Mouse (Mus musculus): ENCODE measurements at regions not wholly inside any gene's neighbourhood (a gene's known extent, or its start where the extent isn't known, plus 50 kb on each side); places are given as distances from the start of the nearest gene placed in this dataset.

GRCm38 (mm10) chr9:113488651-113489050 is 219.4 kb downstream of the Pdcd6ip start:
- Histone ChIP-seq H3K4me1 (ENCODE audit: control insufficient read depth, insufficient read depth, low read length) (no peaks in the 10 kb centered on the region), H3K4me3 (replicated peaks; ENCODE audit: insufficient read depth, low read depth, low read length) (no peak overlapping the region), H3K27me3 (ENCODE audit: control insufficient read depth, insufficient read depth, low read length) (no peaks in the 10 kb centered on the region), H3K27ac (ENCODE audit: insufficient read depth, low read length) (no peak overlapping the region)
- no peak for DNase-seq
- TF ChIP-seq POLR2A (IDR thresholded peaks at IDR 0.05; ENCODE audit: borderline replicate concordance, insufficient read depth, low read length) = no peak
- TF ChIP-seq CTCF (IDR thresholded peaks at IDR 0.05; ENCODE audit: borderline replicate concordance, insufficient read depth, low read depth, low read length) = no peak
- 53% methylated on average over 6 of the region's 6 CpGs for WGBS

GRCm38 (mm10) chr9:113486494-113487081 is 221.5 kb downstream of the Pdcd6ip start:
- no peak overlapping the region for H3K4me3 ChIP-seq (replicated peaks; ENCODE audit: insufficient read depth, low read depth, low read length)
- no peak overlapping the region for H3K27ac ChIP-seq (ENCODE audit: insufficient read depth, low read length)
- no peak for DNase-seq
- H3K27me3 ChIP-seq (ENCODE audit: control insufficient read depth, insufficient read depth, low read length) = no peaks in the 10 kb centered on the region
- 47% methylated on average over 6 of the region's 6 CpGs for WGBS
- TF ChIP-seq CTCF (IDR thresholded peaks at IDR 0.05; ENCODE audit: borderline replicate concordance, insufficient read depth, low read depth, low read length) = no peak
- TF ChIP-seq POLR2A (IDR thresholded peaks at IDR 0.05; ENCODE audit: borderline replicate concordance, insufficient read depth, low read length) = no peak
- H3K4me1 ChIP-seq (ENCODE audit: control insufficient read depth, insufficient read depth, low read length) = no peaks in the 10 kb centered on the region

- Histone ChIP-seq H3K4me1 (ENCODE audit: control insufficient read depth, insufficient read depth, low read length) (no peaks in the 10 kb centered on the region; the same call in 1 of the 2 replicates), H3K4me3 (replicated peaks; ENCODE audit: insufficient read depth, low read depth, low read length) (no peak overlapping the region), H3K27ac (ENCODE audit: insufficient read depth, low read length) (no peak overlapping the region), H3K27me3 (ENCODE audit: control insufficient read depth, insufficient read depth, low read length) (no peaks in the 10 kb centered on the region)
- 94% methylated on average over 3 of the region's 3 CpGs for WGBS
- TF ChIP-seq POLR2A (IDR thresholded peaks at IDR 0.05; ENCODE audit: borderline replicate concordance, insufficient read depth, low read length) (no peak), CTCF (IDR thresholded peaks at IDR 0.05; ENCODE audit: borderline replicate concordance, insufficient read depth, low read depth, low read length) (no peak)
- no peak for DNase-seq
These were observed 228.2 kb downstream of the Pdcd6ip start for GRCm38 (mm10) chr9:113479897-113480296.

GRCm38 (mm10) chr9:113478761-113479265 is 229.2 kb downstream of the Pdcd6ip start:
- WGBS = 56% methylated on average over 1 of the region's 1 CpGs
- H3K27me3 ChIP-seq (ENCODE audit: control insufficient read depth, insufficient read depth, low read length) = no peaks in the 10 kb centered on the region
- TF ChIP-seq POLR2A (IDR thresholded peaks at IDR 0.05; ENCODE audit: borderline replicate concordance, insufficient read depth, low read length) (no peak), CTCF (IDR thresholded peaks at IDR 0.05; ENCODE audit: borderline replicate concordance, insufficient read depth, low read depth, low read length) (no peak)
- H3K4me3 ChIP-seq (replicated peaks; ENCODE audit: insufficient read depth, low read depth, low read length) = no peak overlapping the region
- peak in 1 of 2 experiments; percentile 53 for DNase-seq
- H3K27ac ChIP-seq (ENCODE audit: insufficient read depth, low read length) = no peak overlapping the region; the same call in 1 of the 2 replicates
- no peaks in the 10 kb centered on the region; the same call in 1 of the 2 replicates for H3K4me1 ChIP-seq (ENCODE audit: control insufficient read depth, insufficient read depth, low read length)

GRCm38 (mm10) chr9:113471781-113472180 is 236.3 kb downstream of the Pdcd6ip start:
- DNase-seq = no peak
- Histone ChIP-seq H3K4me3 (replicated peaks; ENCODE audit: insufficient read depth, low read depth, low read length) (no peak overlapping the region), H3K27me3 (ENCODE audit: control insufficient read depth, insufficient read depth, low read length) (no peaks in the 10 kb centered on the region; the same call in 1 of the 2 replicates), H3K27ac (ENCODE audit: insufficient read depth, low read length) (no peak overlapping the region), H3K4me1 (ENCODE audit: control insufficient read depth, insufficient read depth, low read length) (no peaks in the 10 kb centered on the region)
- 85% methylated on average over 6 of the region's 6 CpGs for WGBS
- TF ChIP-seq POLR2A (IDR thresholded peaks at IDR 0.05; ENCODE audit: borderline replicate concordance, insufficient read depth, low read length) = no peak
- TF ChIP-seq CTCF (IDR thresholded peaks at IDR 0.05; ENCODE audit: borderline replicate concordance, insufficient read depth, low read depth, low read length) = no peak

GRCm38 (mm10) chr9:113462888-113463287 is 245.2 kb downstream of the Pdcd6ip start:
- Histone ChIP-seq H3K4me3 (replicated peaks; ENCODE audit: insufficient read depth, low read depth, low read length) (no peak overlapping the region), H3K27ac (ENCODE audit: insufficient read depth, low read length) (no peak overlapping the region), H3K27me3 (ENCODE audit: control insufficient read depth, insufficient read depth, low read length) (no peaks in the 10 kb centered on the region), H3K4me1 (ENCODE audit: control insufficient read depth, insufficient read depth, low read length) (no peaks in the 10 kb centered on the region)
- TF ChIP-seq CTCF (IDR thresholded peaks at IDR 0.05; ENCODE audit: borderline replicate concordance, insufficient read depth, low read depth, low read length) (no peak), POLR2A (IDR thresholded peaks at IDR 0.05; ENCODE audit: borderline replicate concordance, insufficient read depth, low read length) (no peak)
- 42% methylated on average over 2 of the region's 2 CpGs for WGBS
- no peak for DNase-seq

- Histone ChIP-seq H3K4me1 (ENCODE audit: control insufficient read depth, insufficient read depth, low read length) (no peaks in the 10 kb centered on the region), H3K27ac (ENCODE audit: insufficient read depth, low read length) (no peak overlapping the region), H3K4me3 (replicated peaks; ENCODE audit: insufficient read depth, low read depth, low read length) (no peak overlapping the region), H3K27me3 (ENCODE audit: control insufficient read depth, insufficient read depth, low read length) (no peaks in the 10 kb centered on the region)
- TF ChIP-seq POLR2A (IDR thresholded peaks at IDR 0.05; ENCODE audit: borderline replicate concordance, insufficient read depth, low read length) (no peak), CTCF (IDR thresholded peaks at IDR 0.05; ENCODE audit: borderline replicate concordance, insufficient read depth, low read depth, low read length) (no peak)
- WGBS = 87% methylated on average over 1 of the region's 1 CpGs
- no peak for DNase-seq
These were observed 245.7 kb downstream of the Pdcd6ip start for GRCm38 (mm10) chr9:113462267-113462887.

GRCm38 (mm10) chr9:113459885-113460284 is 248.2 kb downstream of the Pdcd6ip start:
- TF ChIP-seq CTCF (IDR thresholded peaks at IDR 0.05; ENCODE audit: borderline replicate concordance, insufficient read depth, low read depth, low read length) = no peak
- no peak for TF ChIP-seq POLR2A (IDR thresholded peaks at IDR 0.05; ENCODE audit: borderline replicate concordance, insufficient read depth, low read length)
- no peak for DNase-seq
- WGBS = 85% methylated on average over 5 of the region's 5 CpGs
- H3K27ac ChIP-seq (ENCODE audit: insufficient read depth, low read length) = no peak overlapping the region
- no peak overlapping the region for H3K4me3 ChIP-seq (replicated peaks; ENCODE audit: insufficient read depth, low read depth, low read length)
- no peaks in the 10 kb centered on the region for H3K4me1 ChIP-seq (ENCODE audit: control insufficient read depth, insufficient read depth, low read length)
- no peaks in the 10 kb centered on the region for H3K27me3 ChIP-seq (ENCODE audit: control insufficient read depth, insufficient read depth, low read length)
